Comparison of ENCODE assay signal across 9 mouse cellular contexts in the genomic region with DNA sequence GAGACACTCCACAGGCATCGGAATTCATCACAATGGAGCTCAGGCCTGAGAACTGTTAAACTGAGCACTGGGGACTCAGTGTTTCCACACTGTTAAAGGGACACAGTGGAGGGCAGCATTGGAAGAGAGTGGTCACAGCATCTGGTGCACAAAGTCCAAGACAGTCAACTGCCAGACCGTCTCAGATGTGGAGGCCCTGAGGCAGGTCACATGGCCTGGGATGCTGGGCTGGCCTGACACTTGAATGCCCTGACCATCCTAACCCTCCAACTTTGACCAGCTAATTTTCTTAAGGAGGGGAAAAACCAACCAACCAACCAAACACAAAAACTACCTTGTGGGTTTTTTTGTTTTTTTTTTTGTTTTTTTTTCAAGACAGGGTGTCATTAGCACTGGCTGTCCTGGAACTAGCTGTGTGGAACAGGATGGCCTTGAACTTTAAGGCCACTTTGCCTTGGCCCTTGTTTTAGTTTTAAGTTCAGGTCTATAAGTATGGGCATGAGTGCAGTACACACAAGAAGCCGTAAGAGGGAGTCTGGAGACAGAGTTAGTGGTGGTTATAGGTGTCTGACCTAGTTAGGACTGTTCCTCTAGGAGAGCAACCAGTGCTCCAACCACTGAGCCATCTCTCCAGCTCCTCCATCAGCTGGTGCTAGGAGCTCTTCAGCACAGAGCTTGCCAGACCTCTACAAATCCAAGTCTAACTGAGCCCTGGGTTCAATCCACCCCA. TPM values are rescaled to one million over a fixed set of nuclear protein-coding genes. Genes with fewer than 3 reads are reported as not detected.
A peak's percentile ranks its signal among the peaks of the same experiment; 100 is the strongest.
DNase-seq lines count a peak whose midpoint lies in the region; ATAC-seq and TF ChIP-seq lines count a peak whose summit lies in the region.
"Had no signal": no experiment of that assay in that cellular context is flagged by ENCODE, and none has a peak within 500 bp of the region (broad histone marks: within the 10 kb centered on the region; RNA-seq: fewer than 3 reads in every experiment).

No protein-coding gene starts in this region.

- no peaks in the 10 kb centered on the region for H3K9me3 ChIP-seq in forebrain, embryonic 15.5 days
- no peaks in the 10 kb centered on the region for H3K9me3 ChIP-seq in liver, embryonic 16.5 days (replicated peaks; ENCODE audit: control insufficient read depth, low read length)

- peak overlapping the region; percentile 97 for H3K27ac ChIP-seq in layer of hippocampus, adult 2 months
- no peak overlapping the region for H3K27ac ChIP-seq in forebrain, embryonic 15.5 days (replicated peaks)
- no peak overlapping the region for H3K27ac ChIP-seq in liver, embryonic 16.5 days (ENCODE audit: low read length)

- TF ChIP-seq CTCF in layer of hippocampus, adult 2 months (conservative IDR thresholded peaks at IDR 0.05) = peak; percentile 60

- WGBS in forebrain, embryonic 15.5 days = 76% methylated on average over 3 of the region's 3 CpGs
- WGBS in liver, embryonic 16.5 days (ENCODE audit: insufficient replicate concordance) = 63% methylated on average over 3 of the region's 3 CpGs

- H3K27me3 ChIP-seq in forebrain, embryonic 15.5 days = no peaks in the 10 kb centered on the region
- no peaks in the 10 kb centered on the region for H3K27me3 ChIP-seq in liver, embryonic 16.5 days (ENCODE audit: control insufficient read depth, insufficient read depth, low read depth, low read length)

- peak overlapping the region; percentile 100 for H3K4me3 ChIP-seq in layer of hippocampus, adult 2 months
- peak overlapping the region; percentile 97 for H3K4me3 ChIP-seq in forebrain, embryonic 15.5 days
- H3K4me3 ChIP-seq in liver, embryonic 16.5 days (ENCODE audit: low read depth, low read length) = peak overlapping the region; percentile 92; the same call in 1 of the 2 replicates

- H3K4me1 ChIP-seq in forebrain, embryonic 15.5 days = peaks cover 47% of the 10 kb centered on the region
- H3K4me1 ChIP-seq in liver, embryonic 16.5 days (ENCODE audit: control insufficient read depth, low read depth, low read length) = peaks cover 27% of the 10 kb centered on the region

- peaks cover 11% of the 10 kb centered on the region for H3K36me3 ChIP-seq in forebrain, embryonic 15.5 days
- H3K36me3 ChIP-seq in liver, embryonic 16.5 days (ENCODE audit: control insufficient read depth, insufficient read depth) = peaks cover 10% of the 10 kb centered on the region

- no peak for ATAC-seq in forebrain, embryonic 15.5 days (replicated peaks)
- no peak for ATAC-seq in liver, embryonic 16.5 days (ENCODE audit: low read depth)

- no peak for DNase-seq in layer of hippocampus, adult 2 months (ENCODE audit: low spot score in 2 of 2)
- DNase-seq in layer of hippocampus, adult 9-11 months = no peak
- peak; percentile 26 for DNase-seq in adipocyte (ENCODE audit: low spot score)
- no peak for DNase-seq in left cerebral cortex, adult 18-20 months (ENCODE audit: low spot score in 2 of 2)
- no peak for DNase-seq in natural killer cell, adult 2 months (ENCODE audit: low spot score in 2 of 2)
- no peak for DNase-seq in layer of hippocampus, adult 18-20 months (ENCODE audit: low spot score in 2 of 2)

- H3K9ac ChIP-seq in forebrain, embryonic 15.5 days (replicated peaks) = 0 out of 2 replicates have a peak overlapping the region, but pooled peaks have one; percentile 13
- peak overlapping the region; percentile 11; the same call in 1 of the 2 replicates for H3K9ac ChIP-seq in liver, embryonic 16.5 days (ENCODE audit: low read depth, low read length)

- H3K4me2 ChIP-seq in forebrain, embryonic 15.5 days (replicated peaks) = peak overlapping the region; percentile 93
- peak overlapping the region; percentile 91 for H3K4me2 ChIP-seq in liver, embryonic 16.5 days (ENCODE audit: low read depth, low read length)

RNA-seq across cellular contexts. Expression of gene Gm27021, which starts 2.0 kb away (rescaled TPM):
- under 1 TPM in 1 of 2 experiments, not detected in 1; 0.69 TPM for total RNA-seq in layer of hippocampus, adult 2 months (2021)
- 6.6 and 7.3 TPM in 2 replicates for polyA plus RNA-seq in forebrain, embryonic 15.5 days (2015; fragmentation: Nextera tagmentation; extraction: Ambion mirVana)
- 0.15 and 0.23 TPM in 2 replicates for polyA plus RNA-seq in liver, embryonic 16.5 days (2015; fragmentation: Nextera tagmentation; extraction: Ambion mirVana)
- under 1 TPM; 0.59 to 0.91 TPM for total RNA-seq in left cerebral cortex, adult 18-20 months (2021)
- total RNA-seq in layer of hippocampus, adult 18-20 months (2021) = 1 to 10 TPM; 1.4 to 2.0 TPM
- total RNA-seq: hematopoietic stem cell, adult 5-6 weeks had no signal

RNA-seq across cellular contexts. Expression of gene Cox4i1, which starts 2.1 kb away (rescaled TPM):
- 1,000 to 10,000 TPM in 1 of 2 experiments, 100 to 1,000 TPM in 1; 991 to 1,040 TPM for total RNA-seq in layer of hippocampus, adult 2 months (2021)
- polyA plus RNA-seq in forebrain, embryonic 15.5 days (2015; fragmentation: Nextera tagmentation; extraction: Ambion mirVana) = 971 and 990 TPM in 2 replicates
- 638 and 672 TPM in 2 replicates for polyA plus RNA-seq in liver, embryonic 16.5 days (2015; fragmentation: Nextera tagmentation; extraction: Ambion mirVana)
- 1,000 to 10,000 TPM; 1,182 TPM for total RNA-seq in left cerebral cortex, adult 18-20 months (2021)
- total RNA-seq in layer of hippocampus, adult 18-20 months (2021) = 1,000 to 10,000 TPM; 1,117 to 1,130 TPM

RNA-seq across cellular contexts. Expression of gene Emc8, which starts 2.5 kb away (rescaled TPM):
- 10 to 100 TPM; 74.1 to 85.4 TPM for total RNA-seq in layer of hippocampus, adult 2 months (2021)
- polyA plus RNA-seq in forebrain, embryonic 15.5 days (2015; fragmentation: Nextera tagmentation; extraction: Ambion mirVana) = 168 and 178 TPM in 2 replicates
- 83.1 and 93.1 TPM in 2 replicates for polyA plus RNA-seq in liver, embryonic 16.5 days (2015; fragmentation: Nextera tagmentation; extraction: Ambion mirVana)
- total RNA-seq in left cerebral cortex, adult 18-20 months (2021) = 10 to 100 TPM; 71.4 to 79.7 TPM
- total RNA-seq in layer of hippocampus, adult 18-20 months (2021) = 10 to 100 TPM; 74.7 to 96.9 TPM

RNA-seq across cellular contexts. Expression of gene 1190005I06Rik, which starts 18.5 kb away (rescaled TPM):
- 10 to 100 TPM; 14.0 to 15.6 TPM for total RNA-seq in layer of hippocampus, adult 2 months (2021)
- polyA plus RNA-seq in forebrain, embryonic 15.5 days (2015; fragmentation: Nextera tagmentation; extraction: Ambion mirVana) = 8.3 and 11.3 TPM in 2 replicates
- 1.4 and 1.7 TPM in 2 replicates for polyA plus RNA-seq in liver, embryonic 16.5 days (2015; fragmentation: Nextera tagmentation; extraction: Ambion mirVana)
- total RNA-seq in left cerebral cortex, adult 18-20 months (2021) = 10 to 100 TPM; 10.1 to 15.6 TPM
- total RNA-seq in layer of hippocampus, adult 18-20 months (2021) = 10 to 100 TPM; 17.4 to 17.6 TPM
- total RNA-seq: hematopoietic stem cell, adult 5-6 weeks had no signal
